Mouse (Mus musculus) megakaryocyte, embryonic 14.5 days (primary cell): ENCODE data around the gene Aknad1.

Experiments used
- FLI1 ChIP-seq: IDR thresholded peaks from 2 replicates; pipeline ENCODE4 v1.6.1; 2012; ENCODE audit warnings: low read length, inconsistent platforms, mixed read lengths
- GATA1 ChIP-seq: IDR thresholded peaks from 3 replicates; pipeline ENCODE4 v1.6.1; 2012; ENCODE audit warnings: mixed read lengths, low read length, inconsistent platforms, borderline replicate concordance

DNA sequence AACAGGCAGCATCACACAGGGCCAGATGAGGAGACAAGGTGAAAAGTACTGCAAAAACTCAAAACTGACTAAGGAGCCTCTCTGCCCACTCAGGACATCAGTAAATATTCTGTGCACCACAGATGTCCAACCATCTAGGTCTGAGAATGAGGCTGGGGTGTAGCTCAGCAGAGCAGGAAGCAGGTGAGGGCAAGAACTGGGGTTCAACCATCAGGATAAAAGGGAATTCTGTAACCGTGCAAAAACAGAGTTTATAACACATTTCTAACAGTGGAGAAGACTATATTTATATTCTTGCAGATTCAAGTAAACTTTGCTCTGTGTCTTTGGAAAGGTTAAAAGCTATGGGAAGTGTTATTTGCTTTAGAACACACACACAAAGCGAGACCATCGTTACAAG, 19.7 kb upstream of the Aknad1 start:
- TF ChIP-seq GATA1 (no peak), FLI1 (no peak)
